Mouse (Mus musculus): Measurements from ENCODE around the gene Med9.

DNA sequence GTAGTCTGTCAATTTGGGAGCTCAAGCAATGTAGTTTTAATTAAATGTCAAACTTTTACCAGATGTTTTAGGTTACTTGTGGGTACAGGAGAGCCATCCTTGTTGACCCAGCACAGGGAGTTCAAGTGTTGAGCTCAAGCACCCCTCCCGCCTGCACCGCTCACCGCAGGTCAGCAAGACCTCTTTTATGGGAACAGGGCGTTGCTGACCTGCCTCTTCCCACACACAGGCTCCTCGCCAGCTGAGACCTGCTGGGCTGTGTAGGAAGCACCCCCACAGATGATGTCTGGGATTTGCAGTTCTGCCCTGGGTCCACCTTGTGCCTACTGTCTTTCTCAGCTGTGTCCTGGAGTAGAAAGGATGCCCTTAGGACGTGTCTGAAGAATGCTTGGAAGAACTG lies 8.7 kb downstream of the Med9 start:
- TF ChIP-seq E2F4 (IDR thresholded peaks at IDR 0.05; ENCODE audit: insufficient replicate concordance, low read depth, low read length) (no peak), CTCF (conservative IDR thresholded peaks at IDR 0.05 in 1 of 2, IDR thresholded peaks at IDR 0.05 in 1 of 2; ENCODE audit: low read depth in 2 of 2, low read length in 2 of 2) (no peak), BHLHE40 (IDR thresholded peaks at IDR 0.05; ENCODE audit: low read depth, low read length) (no peak)

Measured in CH12.LX (cell line).